Mouse (Mus musculus) liver, adult 2 months (tissue): ENCODE results near the gene Lcmt2. TPM values are rescaled to one million over a fixed set of nuclear protein-coding genes. Genes with fewer than 3 reads are reported as not detected.

ENCODE experiments used
- DNase-seq: peaks from one replicate; pipeline ENCODE4 v3.0.0-alpha.2; 2011; ENCODE audit warnings: low read depth, low spot score; ENCODE audit errors: extremely low read depth
- H3K27ac ChIP-seq: fragments of 200-500 bp; replicated peaks from 2 replicates; pipeline ENCODE4 v1.5.1; 2012; ENCODE audit warnings: low read depth, mild to moderate bottlenecking, control low read depth, inconsistent platforms, low read length; ENCODE audit not compliant: insufficient read depth
- H3K27me3 ChIP-seq: fragments of 200-500 bp; 2 replicates; pipeline ENCODE4 v1.6.1; 2012; ENCODE audit warnings: mild to moderate bottlenecking, moderate library complexity, low read length, inconsistent platforms; ENCODE audit not compliant: control insufficient read depth, insufficient read depth
- H3K36me3 ChIP-seq: fragments of 200-500 bp; 2 replicates; pipeline ENCODE4 v1.6.1; 2012; ENCODE audit warnings: low read length, inconsistent platforms; ENCODE audit not compliant: control insufficient read depth, insufficient read depth
- H3K4me1 ChIP-seq: fragments of 200-500 bp; 2 replicates; pipeline ENCODE4 v1.6.1; 2011; ENCODE audit warnings: low read length; ENCODE audit not compliant: control insufficient read depth, insufficient read depth
- H3K4me3 ChIP-seq: fragments of 200-500 bp; 2 replicates; pipeline ENCODE4 v1.5.1; 2011; ENCODE audit warnings: low read depth, mild to moderate bottlenecking, control low read depth, low read length, moderate library complexity; ENCODE audit not compliant: insufficient read depth
- H3K79me2 ChIP-seq: fragments of 200-500 bp; 2 replicates; pipeline ENCODE4 v1.6.1; 2012; ENCODE audit warnings: inconsistent platforms, mild to moderate bottlenecking, low read length, moderate library complexity; ENCODE audit not compliant: control insufficient read depth, insufficient read depth
- H3K9ac ChIP-seq: fragments of 200-500 bp; 2 replicates; pipeline ENCODE4 v1.6.1; 2012; ENCODE audit warnings: low read depth, mild to moderate bottlenecking, control low read depth, inconsistent platforms, low read length
- CTCF ChIP-seq: fragments of 200-500 bp; IDR thresholded peaks from 2 replicates; pipeline ENCODE4 v1.5.1; 2011; ENCODE audit warnings: low read depth, low read length, control low read depth
- POLR2A ChIP-seq: fragments of 200-500 bp; IDR thresholded peaks from 2 replicates; pipeline ENCODE4 v1.6.1; 2011; ENCODE audit warnings: low read length, control low read depth; ENCODE audit not compliant: insufficient read depth; ENCODE audit errors: extremely low read depth
- WGBS: fragments of 180-500 bp; shearing (Covaris S2); methylation state at CpG from one replicate; pipeline ENCODE4 v1.1.7; 2018; 5-methylcytosine and 5-hydroxymethylcytosine counted together
- polyA plus RNA-seq: library from polyadenylated mRNA; depleted of rRNA; stranded (reverse); fragments of >200 nt; gene quantifications from 2 replicates; pipeline ENCODE4 v1.2.3, GENCODE M21; 2012; rRNA removed
- total RNA-seq: library from RNA; depleted of rRNA; stranded (reverse); fragments of >200 nt; gene quantifications from 2 replicates; pipeline ENCODE4 v1.2.3, GENCODE M21; 2014; rRNA removed

Gene Lcmt2
- total and polyA plus RNA-seq, 2 experiments, result 5.2 to 9.1 TPM

- TF ChIP-seq POLR2A (no peak), CTCF (no peak)
- no peaks in the 10 kb centered on the region for H3K27me3 ChIP-seq
- H3K27ac ChIP-seq, result no peak overlapping the region
- no peak overlapping the region for H3K9ac ChIP-seq
- H3K4me3 ChIP-seq, result no peak overlapping the region
- H3K36me3 ChIP-seq, result no peaks in the 10 kb centered on the region
- DNase-seq, result no peak
- WGBS, result 82% methylated on average over 1 of the region's 1 CpGs
- no peaks in the 10 kb centered on the region for H3K79me2 ChIP-seq
- no peaks in the 10 kb centered on the region for H3K4me1 ChIP-seq
Observed at GRCm38 (mm10) chr2:121082626-121083025, 57.8 kb downstream of the Lcmt2 start.

Other genes with a start within 250 kb of the Lcmt2 start
- 16.1 and 19.1 TPM in 2 replicates for gene Ubr1, start 169.9 kb downstream of the Lcmt2 start, total RNA-seq
- gene Ubr1, start 169.9 kb downstream of the Lcmt2 start, polyA plus RNA-seq, result 10.2 and 14.4 TPM in 2 replicates
- 13.6 and 17.7 TPM in 2 replicates for gene Tmem62, start 163.6 kb downstream of the Lcmt2 start, total RNA-seq
- gene Tmem62, start 163.6 kb downstream of the Lcmt2 start, polyA plus RNA-seq, result 7.4 and 8.0 TPM in 2 replicates
- 13.7 and 13.8 TPM in 2 replicates for gene Ccndbp1, start 132.2 kb downstream of the Lcmt2 start, total RNA-seq
- gene Ccndbp1, start 132.2 kb downstream of the Lcmt2 start, polyA plus RNA-seq, result 10.1 and 12.5 TPM in 2 replicates
- gene Epb42, start 103.6 kb downstream of the Lcmt2 start, total RNA-seq, result not detected in 2 replicates
- gene Epb42, start 103.6 kb downstream of the Lcmt2 start, polyA plus RNA-seq, result 0.10 TPM in 1 of 2 replicates, not detected in the other
- not detected in 2 replicates for gene Tgm5, start 54.8 kb downstream of the Lcmt2 start, total RNA-seq
- not detected in 2 replicates for gene Tgm5, start 54.8 kb downstream of the Lcmt2 start, polyA plus RNA-seq
- 0.09 TPM in 1 of 2 replicates, not detected in the other for gene Tgm7, start 30.9 kb downstream of the Lcmt2 start, total RNA-seq
- 0.05 TPM in 1 of 2 replicates, not detected in the other for gene Tgm7, start 30.9 kb downstream of the Lcmt2 start, polyA plus RNA-seq
- gene Adal, start 225 bp downstream of the Lcmt2 start, total RNA-seq, result 10.0 and 12.6 TPM in 2 replicates
- 7.1 and 8.0 TPM in 2 replicates for gene Adal, start 225 bp downstream of the Lcmt2 start, polyA plus RNA-seq
- gene Tubgcp4, start 30.0 kb upstream of the Lcmt2 start, total RNA-seq, result 15.9 and 16.8 TPM in 2 replicates
- 19.1 and 20.2 TPM in 2 replicates for gene Tubgcp4, start 30.0 kb upstream of the Lcmt2 start, polyA plus RNA-seq
- gene Zscan29, start 30.5 kb upstream of the Lcmt2 start, total RNA-seq, result 5.4 and 5.9 TPM in 2 replicates
- 2.0 and 2.8 TPM in 2 replicates for gene Zscan29, start 30.5 kb upstream of the Lcmt2 start, polyA plus RNA-seq
- 9.1 and 9.5 TPM in 2 replicates for gene Trp53bp1, start 130.8 kb upstream of the Lcmt2 start, total RNA-seq
- gene Trp53bp1, start 130.8 kb upstream of the Lcmt2 start, polyA plus RNA-seq, result 5.7 and 6.8 TPM in 2 replicates
- gene Map1a, start 148.9 kb upstream of the Lcmt2 start, total RNA-seq, result under 0.01 and 0.13 TPM in 2 replicates
- gene Map1a, start 148.9 kb upstream of the Lcmt2 start, polyA plus RNA-seq, result 0.22 and 0.44 TPM in 2 replicates
- 2.4 and 2.6 TPM in 2 replicates for gene Ppip5k1, start 214.7 kb upstream of the Lcmt2 start, total RNA-seq
- 3.6 and 4.3 TPM in 2 replicates for gene Ppip5k1, start 214.7 kb upstream of the Lcmt2 start, polyA plus RNA-seq
- gene Ckmt1, start 217.1 kb upstream of the Lcmt2 start, total RNA-seq, result 2.0 TPM in 1 of 2 replicates, not detected in the other
- gene Ckmt1, start 217.1 kb upstream of the Lcmt2 start, polyA plus RNA-seq, result 0.73 and 1.2 TPM in 2 replicates
- not detected in 2 replicates for gene Strc, start 246.5 kb upstream of the Lcmt2 start, total RNA-seq
- gene Strc, start 246.5 kb upstream of the Lcmt2 start, polyA plus RNA-seq, result not detected in 2 replicates